Mouse (Mus musculus) stomach, postnatal 0 days (tissue): ENCODE data around the gene Klk5.

Experiments
- CTCF ChIP-seq: IDR thresholded peaks from 2 replicates; pipeline ENCODE4 v1.5.1; 2016; ENCODE audit warnings: antibody characterized with exemption, low read depth, mild to moderate bottlenecking, moderate library complexity
- EP300 ChIP-seq: optimal IDR thresholded peaks from 2 replicates; pipeline ENCODE3; 2016; ENCODE audit warnings: antibody characterized with exemption

GRCm38 (mm10) chr7:43873237-43873636, 31.5 kb downstream of the Klk5 start:
- TF ChIP-seq CTCF (peak; percentile 90), EP300 (no peak)
